Mouse (Mus musculus): ENCODE results near the gene Rph3al. TPM values are rescaled to one million over a fixed set of nuclear protein-coding genes. Genes with fewer than 3 reads are reported as not detected.

Rph3al gene
- total and polyA plus RNA-seq, 3 experiments = not detected

GRCm38 (mm10) chr11:75866861-75867260 is 71.4 kb downstream of the Rph3al start:
- H3K36me3 ChIP-seq (replicated peaks) = no peaks in the 10 kb centered on the region
- no peak for TF ChIP-seq GATA2 (IDR thresholded peaks at IDR 0.05; ENCODE audit: borderline replicate concordance, low read depth, low read length)
- TF ChIP-seq TAL1 (conservative IDR thresholded peaks at IDR 0.05; ENCODE audit: low read depth, low read length) = no peak
- no peak for TF ChIP-seq GATA1 (IDR thresholded peaks at IDR 0.05; ENCODE audit: borderline replicate concordance, low read length)
- no peak for TF ChIP-seq POLR2AphosphoS5 (IDR thresholded peaks at IDR 0.05; ENCODE audit: insufficient replicate concordance, low read depth, low read length)
- TF ChIP-seq CTCF (IDR thresholded peaks at IDR 0.05; ENCODE audit: low read depth, low read length) = no peak
- ATAC-seq (ENCODE audit: extremely low read depth, insufficient number of reproducible peaks, low FRiP score, poor library complexity, severe bottlenecking) (no peak), DNase-seq (ENCODE audit: low spot score) (no peak)
- no peaks in the 10 kb centered on the region for H3K4me1 ChIP-seq (ENCODE audit: insufficient read depth, low read depth, low read length)
- H3K4me3 ChIP-seq (ENCODE audit: low read depth, low read length) = no peak overlapping the region
- no peaks in the 10 kb centered on the region for H3K9me3 ChIP-seq (replicated peaks)
- peaks cover 21% of the 10 kb centered on the region for H3K27me3 ChIP-seq (ENCODE audit: insufficient read depth, low read length)

GRCm38 (mm10) chr11:75865859-75866258 is 72.4 kb downstream of the Rph3al start:
- no peaks in the 10 kb centered on the region for H3K36me3 ChIP-seq (replicated peaks)
- DNase-seq (ENCODE audit: low spot score) (no peak), ATAC-seq (ENCODE audit: extremely low read depth, insufficient number of reproducible peaks, low FRiP score, poor library complexity, severe bottlenecking) (no peak)
- TF ChIP-seq CTCF (IDR thresholded peaks at IDR 0.05; ENCODE audit: low read depth, low read length) (no peak), TAL1 (conservative IDR thresholded peaks at IDR 0.05; ENCODE audit: low read depth, low read length) (no peak), GATA1 (IDR thresholded peaks at IDR 0.05; ENCODE audit: borderline replicate concordance, low read length) (no peak), GATA2 (IDR thresholded peaks at IDR 0.05; ENCODE audit: borderline replicate concordance, low read depth, low read length) (no peak), POLR2AphosphoS5 (IDR thresholded peaks at IDR 0.05; ENCODE audit: insufficient replicate concordance, low read depth, low read length) (no peak)
- H3K4me3 ChIP-seq (ENCODE audit: low read depth, low read length) = no peak overlapping the region
- peaks cover 20% of the 10 kb centered on the region for H3K27me3 ChIP-seq (ENCODE audit: insufficient read depth, low read length)
- no peaks in the 10 kb centered on the region for H3K9me3 ChIP-seq (replicated peaks)
- no peaks in the 10 kb centered on the region for H3K4me1 ChIP-seq (ENCODE audit: insufficient read depth, low read depth, low read length)

- TF ChIP-seq GATA2 (IDR thresholded peaks at IDR 0.05; ENCODE audit: borderline replicate concordance, low read depth, low read length) (no peak), CTCF (IDR thresholded peaks at IDR 0.05; ENCODE audit: low read depth, low read length) (no peak), TAL1 (conservative IDR thresholded peaks at IDR 0.05; ENCODE audit: low read depth, low read length) (no peak), GATA1 (IDR thresholded peaks at IDR 0.05; ENCODE audit: borderline replicate concordance, low read length) (no peak), POLR2AphosphoS5 (IDR thresholded peaks at IDR 0.05; ENCODE audit: insufficient replicate concordance, low read depth, low read length) (no peak)
- Histone ChIP-seq H3K9me3 (replicated peaks) (no peaks in the 10 kb centered on the region), H3K27me3 (ENCODE audit: insufficient read depth, low read length) (peaks cover 21% of the 10 kb centered on the region), H3K36me3 (replicated peaks) (no peaks in the 10 kb centered on the region), H3K4me1 (ENCODE audit: insufficient read depth, low read depth, low read length) (no peaks in the 10 kb centered on the region), H3K4me3 (ENCODE audit: low read depth, low read length) (no peak overlapping the region)
- DNase-seq (ENCODE audit: low spot score) = no peak
- ATAC-seq (ENCODE audit: extremely low read depth, insufficient number of reproducible peaks, low FRiP score, poor library complexity, severe bottlenecking) = no peak
These were observed 73.0 kb downstream of the Rph3al start for GRCm38 (mm10) chr11:75865253-75865619.

GRCm38 (mm10) chr11:75864529-75865252 is 73.5 kb downstream of the Rph3al start:
- peaks cover 18% of the 10 kb centered on the region for H3K27me3 ChIP-seq (ENCODE audit: insufficient read depth, low read length)
- no peak for TF ChIP-seq POLR2AphosphoS5 (IDR thresholded peaks at IDR 0.05; ENCODE audit: insufficient replicate concordance, low read depth, low read length)
- no peak for TF ChIP-seq GATA1 (IDR thresholded peaks at IDR 0.05; ENCODE audit: borderline replicate concordance, low read length)
- TF ChIP-seq CTCF (IDR thresholded peaks at IDR 0.05; ENCODE audit: low read depth, low read length) = no peak
- no peak for TF ChIP-seq GATA2 (IDR thresholded peaks at IDR 0.05; ENCODE audit: borderline replicate concordance, low read depth, low read length)
- TF ChIP-seq TAL1 (conservative IDR thresholded peaks at IDR 0.05; ENCODE audit: low read depth, low read length) = no peak
- H3K36me3 ChIP-seq (replicated peaks) = no peaks in the 10 kb centered on the region
- H3K4me1 ChIP-seq (ENCODE audit: insufficient read depth, low read depth, low read length) = no peaks in the 10 kb centered on the region
- no peak overlapping the region for H3K4me3 ChIP-seq (ENCODE audit: low read depth, low read length)
- DNase-seq (ENCODE audit: low spot score) (no peak), ATAC-seq (ENCODE audit: extremely low read depth, insufficient number of reproducible peaks, low FRiP score, poor library complexity, severe bottlenecking) (no peak)
- H3K9me3 ChIP-seq (replicated peaks) = no peaks in the 10 kb centered on the region

GRCm38 (mm10) chr11:75862466-75862865 is 75.8 kb downstream of the Rph3al start:
- H3K36me3 ChIP-seq (replicated peaks) = no peaks in the 10 kb centered on the region
- DNase-seq (ENCODE audit: low spot score) (no peak), ATAC-seq (ENCODE audit: extremely low read depth, insufficient number of reproducible peaks, low FRiP score, poor library complexity, severe bottlenecking) (no peak)
- H3K9me3 ChIP-seq (replicated peaks) = no peaks in the 10 kb centered on the region
- H3K4me1 ChIP-seq (ENCODE audit: insufficient read depth, low read depth, low read length) = no peaks in the 10 kb centered on the region
- no peak for TF ChIP-seq TAL1 (conservative IDR thresholded peaks at IDR 0.05; ENCODE audit: low read depth, low read length)
- TF ChIP-seq GATA1 (IDR thresholded peaks at IDR 0.05; ENCODE audit: borderline replicate concordance, low read length) = no peak
- no peak for TF ChIP-seq GATA2 (IDR thresholded peaks at IDR 0.05; ENCODE audit: borderline replicate concordance, low read depth, low read length)
- TF ChIP-seq CTCF (IDR thresholded peaks at IDR 0.05; ENCODE audit: low read depth, low read length) = no peak
- TF ChIP-seq POLR2AphosphoS5 (IDR thresholded peaks at IDR 0.05; ENCODE audit: insufficient replicate concordance, low read depth, low read length) = no peak
- H3K27me3 ChIP-seq (ENCODE audit: insufficient read depth, low read length) = peaks cover 29% of the 10 kb centered on the region
- no peak overlapping the region for H3K4me3 ChIP-seq (ENCODE audit: low read depth, low read length)

- H3K4me1 ChIP-seq (ENCODE audit: insufficient read depth, low read depth, low read length) = no peaks in the 10 kb centered on the region
- peaks cover 29% of the 10 kb centered on the region for H3K27me3 ChIP-seq (ENCODE audit: insufficient read depth, low read length)
- DNase-seq (ENCODE audit: low spot score) = no peak
- TF ChIP-seq POLR2AphosphoS5 (IDR thresholded peaks at IDR 0.05; ENCODE audit: insufficient replicate concordance, low read depth, low read length) = no peak
- TF ChIP-seq TAL1 (conservative IDR thresholded peaks at IDR 0.05; ENCODE audit: low read depth, low read length) = no peak
- no peak for TF ChIP-seq CTCF (IDR thresholded peaks at IDR 0.05; ENCODE audit: low read depth, low read length)
- TF ChIP-seq GATA1 (IDR thresholded peaks at IDR 0.05; ENCODE audit: borderline replicate concordance, low read length) = no peak
- TF ChIP-seq GATA2 (IDR thresholded peaks at IDR 0.05; ENCODE audit: borderline replicate concordance, low read depth, low read length) = no peak
- no peaks in the 10 kb centered on the region for H3K36me3 ChIP-seq (replicated peaks)
- ATAC-seq (ENCODE audit: extremely low read depth, insufficient number of reproducible peaks, low FRiP score, poor library complexity, severe bottlenecking) = no peak
- no peak overlapping the region for H3K4me3 ChIP-seq (ENCODE audit: low read depth, low read length)
- H3K9me3 ChIP-seq (replicated peaks) = no peaks in the 10 kb centered on the region
These were observed 76.6 kb downstream of the Rph3al start for GRCm38 (mm10) chr11:75861653-75862052.
